Mouse (Mus musculus) heart, adult 9 months (tissue): ENCODE data around the gene Nudc.

Experiments
- DNase-seq, 2 experiments: peaks; one replicate each; pipeline ENCODE4 v3.0.0; 2022; ENCODE audit warnings: low spot score in 2 of 2

Gene Nudc

GRCm38 (mm10) chr4:133493895-133494294, 51.9 kb downstream of the Nudc start:
- no peak for DNase-seq

DNA sequence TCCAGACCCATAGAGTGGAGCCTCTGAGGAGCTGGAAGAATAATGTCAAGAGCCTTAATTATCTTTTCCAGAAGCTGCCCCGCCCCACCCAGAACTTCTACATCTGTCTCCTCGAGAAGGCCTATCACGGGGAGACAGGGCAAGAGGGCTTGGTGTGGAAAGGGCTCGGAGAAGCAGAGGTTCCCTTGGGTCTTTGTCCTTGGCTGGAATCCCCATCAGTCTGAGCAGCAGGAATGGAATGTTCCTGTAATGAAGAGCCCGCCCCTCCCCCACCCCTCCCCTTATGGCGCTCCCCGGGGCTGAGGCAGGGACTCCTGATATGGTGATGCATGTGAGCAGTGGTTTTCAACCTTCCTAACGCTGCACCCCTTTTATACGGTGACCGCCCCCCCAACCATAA, 54.0 kb downstream of the Nudc start:
- DNase-seq, result peak; percentile 57 to 67

DNA sequence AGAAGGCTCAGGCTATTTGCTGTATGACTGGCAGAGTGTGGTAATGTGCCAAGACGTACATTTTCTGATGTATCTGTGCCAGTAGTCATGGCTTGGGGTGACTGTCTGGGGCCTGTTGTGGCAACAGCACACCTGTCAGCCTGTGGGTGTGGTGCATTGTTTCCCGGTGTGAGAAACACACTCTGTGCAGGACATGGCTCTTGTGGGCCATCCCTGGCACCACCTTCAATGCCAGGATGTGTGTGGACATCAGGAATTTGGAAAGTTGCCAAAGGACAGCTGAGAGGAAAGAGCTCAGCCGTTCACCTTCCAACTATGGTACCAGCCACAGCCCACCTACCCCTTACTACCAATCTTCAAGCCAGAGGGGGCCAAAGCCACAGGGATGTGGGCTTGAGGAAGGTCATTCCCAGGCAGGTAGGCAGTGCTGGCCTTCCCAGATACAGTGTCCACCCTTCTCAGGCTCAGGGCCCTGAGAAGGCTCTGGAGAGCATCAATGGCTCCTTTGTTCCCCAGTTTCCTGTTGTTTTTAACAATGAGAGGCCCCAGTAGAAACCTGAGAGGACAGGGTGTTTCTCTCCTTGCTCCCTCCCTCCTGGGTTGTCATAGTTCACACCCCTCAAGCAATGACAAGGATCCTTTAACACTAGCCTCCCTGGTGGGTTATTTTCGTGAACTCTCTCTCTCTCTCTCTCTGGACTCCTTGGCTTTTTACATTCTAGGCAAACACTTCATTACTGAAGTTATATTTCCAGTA, 56.1 kb downstream of the Nudc start:
- DNase-seq, result no peak

- no peak for DNase-seq
Observed at GRCm38 (mm10) chr4:133488619-133489392, 57.0 kb downstream of the Nudc start.

GRCm38 (mm10) chr4:133486673-133487357, 59.0 kb downstream of the Nudc start:
- DNase-seq, result no peak

DNA sequence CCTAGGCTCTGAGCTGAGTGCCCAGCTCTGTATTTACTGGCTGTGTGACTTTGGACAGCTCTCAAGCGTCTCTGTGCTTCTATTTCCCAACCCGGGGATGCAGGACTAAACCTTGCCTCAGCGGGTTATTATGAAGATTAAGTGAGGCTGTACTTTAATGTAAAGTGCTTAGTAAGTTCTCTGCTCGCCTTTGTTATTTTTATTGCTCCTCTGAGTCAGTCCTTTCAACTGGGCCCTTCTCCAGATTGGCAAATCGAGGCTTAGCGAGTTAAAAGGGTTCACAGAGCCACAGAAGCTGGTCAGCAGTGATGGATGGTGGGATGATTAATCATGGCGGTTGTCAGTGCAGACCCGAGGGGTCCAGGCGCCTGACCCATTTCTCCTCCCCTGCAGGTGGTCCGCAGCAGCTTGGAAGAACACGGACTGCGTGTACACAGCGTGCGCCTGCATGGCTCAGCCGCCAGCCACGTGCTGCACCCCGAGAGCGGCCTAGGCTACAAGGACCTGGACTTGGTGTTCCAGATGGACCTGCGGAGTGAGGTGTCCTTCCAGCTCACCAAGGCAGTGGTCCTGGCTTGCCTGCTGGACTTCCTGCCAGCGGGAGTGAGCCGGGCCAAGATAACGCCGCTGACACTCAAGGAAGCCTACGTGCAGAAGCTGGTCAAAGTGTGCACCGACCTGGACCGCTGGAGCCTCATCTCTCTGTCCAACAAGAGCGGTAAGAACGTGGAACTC, 59.9 kb downstream of the Nudc start:
- no peak for DNase-seq

DNA sequence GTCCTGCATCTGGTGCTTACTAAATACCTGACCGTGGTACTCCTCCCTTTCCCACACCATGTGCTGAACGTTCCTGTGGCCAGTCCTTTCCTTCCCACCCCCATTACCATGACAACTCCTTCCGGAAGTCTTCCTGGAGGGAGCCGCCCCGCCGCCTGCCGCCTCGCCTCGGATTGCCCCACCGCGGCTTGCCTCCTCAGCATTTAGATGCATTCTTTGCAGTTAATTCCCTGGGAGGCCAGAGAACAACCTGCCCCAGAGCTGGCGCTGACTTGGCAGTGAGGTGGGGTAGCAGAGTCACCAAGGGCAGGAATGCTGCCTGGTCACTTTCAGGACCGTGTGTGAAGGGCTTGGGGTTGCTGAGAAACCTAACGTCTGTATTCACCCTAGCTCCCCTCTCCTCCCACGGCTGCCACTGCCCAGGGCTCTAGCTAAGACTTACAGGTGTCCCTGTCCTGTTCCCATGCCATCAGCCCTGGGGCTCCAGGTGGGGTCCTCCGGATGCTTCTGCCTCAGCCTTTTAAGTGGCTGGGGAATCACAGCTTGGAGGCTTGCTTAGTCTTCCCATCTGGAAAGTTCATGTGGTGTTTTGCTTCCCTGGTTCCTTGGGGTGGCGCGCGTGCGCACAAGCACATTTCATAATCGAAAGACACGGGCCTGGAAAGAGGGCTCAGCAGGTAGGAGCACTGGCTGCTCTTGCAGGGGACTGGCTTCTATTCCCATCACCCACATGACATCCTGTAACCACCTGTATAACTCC, 61.4 kb downstream of the Nudc start:
- no peak for DNase-seq
